Mouse (Mus musculus): ENCODE results near the gene Twf2. TPM values are rescaled to one million over a fixed set of nuclear protein-coding genes. Genes with fewer than 3 reads are reported as not detected.

Gene Twf2
- total and polyA plus RNA-seq, 3 experiments: 120 to 186 (median 131) TPM

DNA sequence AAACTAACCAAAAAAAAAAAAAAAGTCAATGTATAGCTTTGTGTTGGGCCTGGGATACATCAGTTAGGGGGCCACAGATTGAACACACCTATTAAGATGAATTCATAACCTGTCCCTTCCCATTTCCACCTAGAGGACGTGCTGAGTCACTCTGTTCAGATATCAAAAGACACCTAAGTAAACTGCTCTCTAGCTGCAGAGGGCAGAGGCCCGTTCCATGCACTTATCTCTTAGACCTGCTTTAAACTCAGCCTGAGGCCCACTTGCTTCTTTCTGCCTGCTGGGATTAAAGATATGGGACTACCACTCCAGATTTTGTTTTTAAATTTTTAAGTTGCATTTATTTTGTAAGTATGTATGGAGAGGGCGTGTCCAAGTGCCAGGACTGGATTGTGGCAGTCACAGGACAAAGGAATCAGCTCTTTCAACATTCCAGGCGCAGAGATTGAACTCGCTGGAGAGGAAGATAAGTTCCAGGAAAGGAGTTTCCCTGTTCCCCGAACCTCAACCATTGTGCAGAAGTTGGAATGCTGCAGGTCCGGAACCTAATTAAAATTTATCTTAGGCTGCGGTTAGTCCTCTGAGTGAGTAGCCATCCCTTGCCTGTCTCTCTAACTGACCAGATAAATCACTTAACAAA lies 25.0 kb downstream of the Twf2 start:
- Histone ChIP-seq H3K4me2 (ENCODE audit: insufficient read depth, low read depth, poor library complexity, severe bottlenecking) (no peak overlapping the region), H3K27me3 (replicated peaks) (no peaks in the 10 kb centered on the region), H3K9me3 (replicated peaks; ENCODE audit: low read length) (peaks cover 41% of the 10 kb centered on the region), H3K36me3 (replicated peaks in 1 of 2; ENCODE audit: control insufficient read depth in 1 of 2, insufficient read depth in 1 of 2, low read length in 1 of 2) (peaks cover 29 to 59% of the 10 kb centered on the region in 2 experiments), H3K79me2 (replicated peaks; ENCODE audit: control insufficient read depth, extremely low read depth, insufficient read depth, poor library complexity, severe bottlenecking) (no peaks in the 10 kb centered on the region), H3K4me1 (ENCODE audit: control insufficient read depth in 1 of 2, insufficient read depth in 2 of 2) (peaks cover 28 to 60% of the 10 kb centered on the region in 2 experiments), H3K9ac (ENCODE audit: insufficient read depth, low read depth) (no peak overlapping the region), H3K27ac (ENCODE audit: insufficient read depth, low read depth) (no peak overlapping the region), H3K4me3 (replicated peaks in 1 of 3; ENCODE audit: low read depth in 2 of 3, low read length in 2 of 3, poor library complexity in 1 of 3) (no peak overlapping the region)
- TF ChIP-seq GABPA (IDR thresholded peaks at IDR 0.05; ENCODE audit: insufficient replicate concordance, low read depth, low read length) (no peak), USF2 (conservative IDR thresholded peaks at IDR 0.05; ENCODE audit: low read depth, low read length) (no peak), NRF1 (IDR thresholded peaks at IDR 0.05; ENCODE audit: low read depth, low read length) (no peak), RAD21 (IDR thresholded peaks at IDR 0.05; ENCODE audit: low read depth, low read length) (no peak), SIN3A (IDR thresholded peaks at IDR 0.05; ENCODE audit: low read length) (no peak), ZC3H11A (IDR thresholded peaks at IDR 0.05; ENCODE audit: low read depth, low read length) (no peak), POLR2A (IDR thresholded peaks at IDR 0.05; ENCODE audit: low read depth, low read length) (no peak), IRF4 (IDR thresholded peaks at IDR 0.05; ENCODE audit: low read depth, low read length) (no peak), TBP (conservative IDR thresholded peaks at IDR 0.05; ENCODE audit: low read depth, low read length) (no peak), MAZ (IDR thresholded peaks at IDR 0.05; ENCODE audit: low read depth, low read length) (no peak), POLR2AphosphoS2 (IDR thresholded peaks at IDR 0.05; ENCODE audit: low read depth, low read length) (no peak), JUND (conservative IDR thresholded peaks at IDR 0.05; ENCODE audit: low read depth, low read length) (no peak), CTCF (conservative IDR thresholded peaks at IDR 0.05 in 1 of 2, IDR thresholded peaks at IDR 0.05 in 1 of 2; ENCODE audit: low read depth in 2 of 2, low read length in 2 of 2) (no peak), USF1 (IDR thresholded peaks at IDR 0.05; ENCODE audit: low read depth, low read length) (no peak)
- in situ Hi-C loops (cut with MboI; ENCODE audit: low pct_ligation_motif_present, low pct_unique_long_range_greater_than_20kb, low sequenced_read_pairs) (no loop called here), dilution Hi-C loops (cut with MboI; ENCODE audit: extremely low pct_ligation_motif_present, extremely low pct_unique_long_range_greater_than_20kb, low sequenced_read_pairs) (no loop called here)
- DNase-seq (ENCODE audit: extremely low read depth): no peak

DNA sequence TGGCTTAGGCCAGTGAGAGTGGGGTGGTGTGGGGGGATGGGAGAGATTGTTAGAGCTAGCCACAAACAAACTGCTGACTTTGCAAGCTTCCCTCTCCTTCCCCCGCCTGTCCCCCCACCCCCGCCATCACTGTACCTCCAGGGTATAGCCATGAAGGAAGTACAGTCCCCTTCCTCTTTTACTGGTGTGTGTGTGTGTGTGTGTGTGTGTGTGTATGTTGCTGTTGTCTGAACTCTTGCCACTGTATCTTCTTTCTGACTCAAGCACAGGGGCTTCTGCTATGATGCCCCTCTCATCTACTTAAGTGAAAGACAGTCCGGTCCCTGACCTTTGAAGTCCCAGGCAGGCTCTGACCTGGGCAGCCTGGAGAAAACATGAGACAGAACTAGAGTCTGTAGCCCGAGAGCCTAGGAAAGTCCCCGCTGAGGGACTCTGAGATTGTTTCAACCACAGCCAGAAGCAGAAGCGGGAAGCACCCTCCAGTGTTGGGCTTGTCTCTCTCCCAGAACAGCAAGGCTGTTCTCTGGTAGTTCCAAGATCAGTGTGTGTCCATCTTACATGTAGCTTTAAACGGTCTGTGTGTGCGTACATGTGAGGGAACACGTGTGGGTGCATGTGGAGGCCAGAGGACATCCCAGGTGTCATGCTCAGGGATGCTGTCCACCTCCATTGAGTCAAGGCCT lies 27.3 kb downstream of the Twf2 start:
- DNase-seq (ENCODE audit: extremely low read depth): peak; percentile 82
- H3K27ac ChIP-seq (ENCODE audit: insufficient read depth, low read depth): peak overlapping the region; percentile 95
- H3K9me3 ChIP-seq (replicated peaks; ENCODE audit: low read length): peaks cover 22% of the 10 kb centered on the region
- H3K4me3 ChIP-seq (replicated peaks in 1 of 3; ENCODE audit: low read depth in 2 of 3, low read length in 2 of 3, poor library complexity in 1 of 3): peak overlapping the region in 1 of 3 experiments; percentile 34
- in situ Hi-C loops (cut with MboI; ENCODE audit: low pct_ligation_motif_present, low pct_unique_long_range_greater_than_20kb, low sequenced_read_pairs) (no loop called here), dilution Hi-C loops (cut with MboI; ENCODE audit: extremely low pct_ligation_motif_present, extremely low pct_unique_long_range_greater_than_20kb, low sequenced_read_pairs) (no loop called here)
- no peaks in the 10 kb centered on the region for H3K79me2 ChIP-seq (replicated peaks; ENCODE audit: control insufficient read depth, extremely low read depth, insufficient read depth, poor library complexity, severe bottlenecking)
- peaks cover 24 to 62% of the 10 kb centered on the region in 2 experiments for H3K36me3 ChIP-seq (replicated peaks in 1 of 2; ENCODE audit: control insufficient read depth in 1 of 2, insufficient read depth in 1 of 2, low read length in 1 of 2)
- H3K9ac ChIP-seq (ENCODE audit: insufficient read depth, low read depth): peak overlapping the region; percentile 12; the same call in 1 of the 2 replicates
- H3K4me1 ChIP-seq (ENCODE audit: control insufficient read depth in 1 of 2, insufficient read depth in 2 of 2): peaks cover 28 to 58% of the 10 kb centered on the region in 2 experiments
- no peaks in the 10 kb centered on the region for H3K27me3 ChIP-seq (replicated peaks)
- H3K4me2 ChIP-seq (ENCODE audit: insufficient read depth, low read depth, poor library complexity, severe bottlenecking): peak overlapping the region; percentile 78
- peak; percentile 84 for TF ChIP-seq UBTF (IDR thresholded peaks at IDR 0.05; ENCODE audit: low read depth, low read length)
- 0 out of 2 replicates have a peak, but pooled peaks have one; percentile 4 for TF ChIP-seq NRF1 (IDR thresholded peaks at IDR 0.05; ENCODE audit: low read depth, low read length)
- no peak for TF ChIP-seq POLR2AphosphoS2 (IDR thresholded peaks at IDR 0.05; ENCODE audit: low read depth, low read length)
- TF ChIP-seq MAZ (IDR thresholded peaks at IDR 0.05; ENCODE audit: low read depth, low read length): peak; percentile 83
- TF ChIP-seq MAFK (IDR thresholded peaks at IDR 0.05; ENCODE audit: insufficient replicate concordance, low read length): peak; percentile 96
- no peak for TF ChIP-seq NELFE (IDR thresholded peaks at IDR 0.05; ENCODE audit: low read depth, low read length)
- peak; percentile 92 for TF ChIP-seq IRF4 (IDR thresholded peaks at IDR 0.05; ENCODE audit: low read depth, low read length)
- 0 out of 2 replicates have a peak, but pooled peaks have one; percentile 83 for TF ChIP-seq RCOR1 (conservative IDR thresholded peaks at IDR 0.05; ENCODE audit: low read depth, low read length)
- TF ChIP-seq MAX (IDR thresholded peaks at IDR 0.05; ENCODE audit: low read length): peak; percentile 90
- peak; percentile 69 for TF ChIP-seq BHLHE40 (IDR thresholded peaks at IDR 0.05; ENCODE audit: low read depth, low read length)
- TF ChIP-seq MEF2A (IDR thresholded peaks at IDR 0.05; ENCODE audit: borderline replicate concordance, low read depth, low read length): peak; percentile 84
- peak; percentile 21 for TF ChIP-seq RAD21 (IDR thresholded peaks at IDR 0.05; ENCODE audit: low read depth, low read length)
- TF ChIP-seq POLR2A (IDR thresholded peaks at IDR 0.05; ENCODE audit: low read depth, low read length): peak; percentile 35
- TF ChIP-seq TBP (conservative IDR thresholded peaks at IDR 0.05; ENCODE audit: low read depth, low read length): peak; percentile 61; the same call in 1 of the 2 replicates
- TF ChIP-seq SIN3A (IDR thresholded peaks at IDR 0.05; ENCODE audit: low read length): peak; percentile 64; the same call in 1 of the 2 replicates
- no peak; the same call in 1 of the 2 replicates for TF ChIP-seq HCFC1 (IDR thresholded peaks at IDR 0.05; ENCODE audit: low read depth, low read length)
- TF ChIP-seq MYC (IDR thresholded peaks at IDR 0.05; ENCODE audit: low read depth, low read length): peak; percentile 87
- TF ChIP-seq ETS1 (conservative IDR thresholded peaks at IDR 0.05; ENCODE audit: low read depth, low read length): peak; percentile 59; the same call in 1 of the 2 replicates
- TF ChIP-seq CHD2 (IDR thresholded peaks at IDR 0.05; ENCODE audit: low read length): 0 out of 2 replicates have a peak, but pooled peaks have one; percentile 56
- TF ChIP-seq PAX5 (IDR thresholded peaks at IDR 0.05; ENCODE audit: low read length): no peak
- TF ChIP-seq JUN (IDR thresholded peaks at IDR 0.05; ENCODE audit: insufficient read depth, low read depth, low read length): peak; percentile 26
- no peak for TF ChIP-seq ZKSCAN1 (IDR thresholded peaks at IDR 0.05; ENCODE audit: borderline replicate concordance, low read depth, low read length)
- peak; percentile 29 for TF ChIP-seq SMC3 (IDR thresholded peaks at IDR 0.05; ENCODE audit: low read depth, low read length)

Measured in CH12.LX (cell line).